Mouse (Mus musculus) thymus, postnatal 36 days (tissue): ENCODE data around the gene Dnajc10.

Experiments
- DNase-seq, 2 experiments: peaks; one replicate each; pipeline ENCODE4 v3.0.0; 2022; ENCODE audit warnings: mixed read lengths in 2 of 2

Gene Dnajc10

DNA sequence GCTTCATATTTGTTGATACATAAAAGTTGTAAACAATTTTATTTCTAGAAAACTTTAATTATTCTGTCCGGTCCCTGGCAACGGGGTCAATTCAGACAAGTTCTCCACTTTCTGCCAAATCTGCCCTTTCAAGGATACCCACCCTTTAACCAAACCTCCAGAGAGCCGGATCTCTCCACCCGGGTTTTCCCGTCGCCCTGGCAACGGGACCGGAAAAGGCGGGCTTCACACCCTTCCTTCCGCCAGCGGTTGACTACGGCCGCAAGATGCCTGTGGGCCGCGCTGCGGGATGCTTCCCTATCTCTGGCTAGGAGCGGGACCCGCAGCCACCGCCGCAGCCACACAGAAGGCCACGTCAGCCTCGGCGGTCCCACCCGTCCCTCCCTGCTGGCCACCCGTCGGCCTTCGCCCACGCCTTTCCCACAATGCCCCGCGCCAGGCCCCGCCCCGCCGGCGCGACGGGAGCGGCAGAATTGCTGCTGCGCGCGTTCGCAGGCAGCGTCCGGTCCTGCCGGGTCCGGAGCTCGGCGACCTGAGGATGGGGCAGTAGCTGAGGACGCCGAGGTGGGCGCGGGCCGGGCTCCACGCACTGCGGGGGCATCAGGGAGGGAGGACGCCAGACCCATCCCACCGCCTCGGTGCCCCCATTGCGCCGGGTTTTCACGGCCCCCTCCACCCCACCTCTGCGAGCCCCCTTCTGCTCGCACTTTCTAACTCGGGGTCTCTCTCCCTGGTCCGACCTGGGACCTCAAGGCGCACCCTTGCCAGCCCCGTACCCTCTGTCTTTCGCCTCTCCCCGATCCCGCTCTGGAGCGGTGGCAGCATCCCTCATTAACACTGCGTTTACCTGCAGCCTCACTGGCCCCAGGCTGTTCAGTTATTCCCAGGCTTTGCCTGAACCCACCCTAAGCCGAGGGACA lies at the start of gene Dnajc10:
Dnajc10 (plus strand) TSS at position 225 of the 920 bp plus-strand sequence.
- DNase-seq, result peak; percentile 89 to 90

DNA sequence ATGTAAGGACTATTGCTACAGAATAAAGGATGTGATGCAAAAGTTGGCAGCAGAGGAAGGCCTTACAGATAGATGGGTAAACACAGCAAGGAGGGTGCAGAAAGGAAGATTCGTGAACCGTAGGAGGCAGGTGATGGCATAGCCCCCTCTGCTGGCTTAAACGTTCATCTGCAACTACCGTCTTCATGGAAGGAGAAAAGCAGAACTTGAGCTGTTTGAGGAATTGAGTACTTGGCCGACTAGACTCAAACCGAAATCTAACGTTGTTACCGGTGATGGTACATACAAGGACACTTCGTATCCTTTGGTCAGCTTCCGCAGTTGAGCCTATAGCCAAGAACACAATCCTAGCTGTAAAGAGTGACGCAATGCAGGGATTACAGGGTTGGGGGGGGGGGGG lies 48.4 kb upstream of the Dnajc10 start:
- DNase-seq, result peak; percentile 20 to 31

GRCm38 (mm10) chr2:80268053-80268452 lies 47.2 kb upstream of the Dnajc10 start:
- no peak for DNase-seq

DNA sequence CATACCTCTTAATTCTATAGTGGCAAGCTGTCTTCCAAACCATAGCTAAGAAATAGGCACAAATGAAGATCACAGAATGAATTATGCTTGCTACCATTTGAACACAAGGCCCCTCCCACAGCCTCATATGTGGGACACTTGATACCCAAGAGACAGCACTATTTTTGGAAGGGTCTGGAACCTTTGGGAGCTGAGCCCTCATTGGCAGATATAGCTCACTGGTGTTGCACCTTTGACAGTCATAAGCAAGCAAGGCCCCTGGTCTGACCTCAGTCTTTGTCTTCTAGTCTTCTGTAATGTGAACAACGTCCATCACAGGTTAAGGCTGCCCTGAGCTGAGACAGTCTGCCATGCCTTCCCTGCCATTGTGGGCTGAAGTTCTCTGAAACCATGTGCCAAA lies 43.8 kb upstream of the Dnajc10 start:
- DNase-seq, result no peak

DNA sequence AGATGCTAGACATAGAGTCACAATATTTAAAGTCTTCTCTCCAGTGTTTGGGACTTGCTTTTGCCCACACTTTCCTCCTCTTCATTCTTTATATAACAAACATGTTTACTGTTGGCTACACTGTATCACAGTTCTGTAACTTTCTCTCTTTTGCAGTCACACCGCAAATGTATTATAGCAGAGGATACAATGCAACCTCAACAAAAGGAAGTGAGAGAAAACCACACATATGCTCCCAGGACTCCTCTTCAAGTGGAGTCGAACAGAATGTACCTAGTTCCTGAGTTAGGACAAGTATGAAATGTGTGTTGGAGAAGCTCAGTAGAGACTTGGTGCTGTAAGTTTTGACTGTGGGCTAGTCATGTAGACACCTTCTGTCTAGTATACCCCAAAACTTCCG lies 42.2 kb upstream of the Dnajc10 start:
- no peak for DNase-seq

GRCm38 (mm10) chr2:80273763-80274162 lies 41.5 kb upstream of the Dnajc10 start:
- DNase-seq, result no peak

GRCm38 (mm10) chr2:80275136-80275535 lies 40.1 kb upstream of the Dnajc10 start:
- no peak for DNase-seq

- no peak for DNase-seq
These were observed 33.1 kb upstream of the Dnajc10 start for GRCm38 (mm10) chr2:80282214-80282613.

DNA sequence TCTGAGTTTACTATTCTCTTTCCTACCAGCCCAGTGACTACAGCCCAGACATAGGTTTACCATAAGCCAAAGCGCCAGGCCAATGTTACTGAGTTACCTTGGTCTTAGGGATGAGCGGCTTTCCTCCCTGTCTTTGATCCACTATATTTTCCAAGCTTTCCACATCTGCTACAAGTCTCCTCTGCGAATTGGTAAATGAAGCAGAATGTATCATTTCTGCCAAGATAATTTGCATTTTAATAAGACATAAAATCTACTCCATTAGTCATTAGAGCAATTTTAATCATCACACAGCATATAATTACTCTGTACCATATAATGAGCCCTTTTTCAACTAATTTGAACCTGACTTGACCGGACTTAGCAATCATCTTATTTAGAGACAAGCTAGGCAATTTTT lies 28.9 kb upstream of the Dnajc10 start:
- DNase-seq, result no peak

GRCm38 (mm10) chr2:80292172-80292571 lies 23.1 kb upstream of the Dnajc10 start, which contains the start of gene Prdx6b:
TSS of gene Prdx6b (plus strand) at chr2:80292472.
- no peak for DNase-seq

- DNase-seq, result no peak
These were observed 16.9 kb upstream of the Dnajc10 start for GRCm38 (mm10) chr2:80298334-80298733.

DNA sequence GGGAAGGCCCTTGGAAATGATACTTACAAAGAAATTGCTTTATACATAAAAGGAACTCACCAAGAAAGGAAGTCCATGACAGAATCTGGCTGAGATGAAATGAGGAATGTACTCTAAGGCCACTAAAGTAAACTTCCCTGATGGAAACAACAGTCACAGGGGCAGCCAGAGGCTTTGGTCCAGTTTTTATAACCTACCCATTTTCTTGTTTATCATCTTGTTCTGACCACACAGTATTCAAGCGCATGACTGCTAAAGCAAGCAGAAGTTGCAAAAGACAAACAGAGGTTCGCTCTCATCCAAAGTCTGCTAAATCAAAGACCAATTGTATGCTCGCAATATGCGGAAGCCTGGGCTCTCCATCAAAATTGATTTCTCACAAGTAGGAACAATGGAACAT lies 14.5 kb upstream of the Dnajc10 start:
- DNase-seq, result no peak

GRCm38 (mm10) chr2:80303957-80304356 lies 11.3 kb upstream of the Dnajc10 start:
- DNase-seq, result no peak

DNA sequence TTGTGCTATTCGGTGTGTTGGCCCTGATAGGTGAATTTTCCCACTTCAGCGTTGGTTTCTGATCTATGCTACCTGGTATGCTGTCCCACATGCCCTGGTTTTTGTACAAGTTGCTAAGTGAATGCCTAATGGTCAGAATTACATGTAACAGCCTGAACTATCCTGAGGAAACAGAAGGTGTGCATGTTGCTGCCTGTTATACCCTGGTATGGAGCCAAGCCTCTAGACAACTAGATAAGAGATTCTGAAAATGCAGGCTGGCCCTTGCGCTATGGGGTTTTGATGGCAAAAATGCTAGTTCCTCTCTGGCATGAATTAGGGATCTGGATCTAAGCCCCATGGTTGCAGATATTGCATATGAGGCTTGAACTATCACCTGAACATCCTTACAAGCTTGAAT lies 7.6 kb upstream of the Dnajc10 start:
- no peak for DNase-seq

DNA sequence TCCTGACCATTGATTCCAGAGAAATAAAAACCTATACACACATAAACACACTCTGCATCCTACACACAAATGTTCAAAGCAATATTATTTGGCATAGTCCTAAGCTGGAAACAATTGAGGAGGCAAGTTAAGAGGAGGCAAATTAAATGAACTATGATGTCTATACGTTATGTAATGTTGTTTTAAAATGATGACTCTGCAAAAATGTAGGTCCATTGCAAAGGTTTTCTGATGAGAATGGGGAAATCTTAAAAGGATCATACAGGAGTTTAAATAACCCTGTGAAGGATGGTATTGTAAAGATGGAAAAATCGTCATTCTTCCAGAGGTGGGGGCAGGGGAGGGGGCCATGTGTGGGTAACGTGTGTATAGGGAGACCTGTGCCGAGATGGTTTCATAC lies 5.5 kb upstream of the Dnajc10 start:
- DNase-seq, result no peak

GRCm38 (mm10) chr2:80310772-80311171 lies 4.5 kb upstream of the Dnajc10 start:
- no peak for DNase-seq

GRCm38 (mm10) chr2:80311350-80311749 lies 3.9 kb upstream of the Dnajc10 start:
- no peak for DNase-seq

- no peak for DNase-seq
These were observed 1.1 kb upstream of the Dnajc10 start for GRCm38 (mm10) chr2:80314201-80314600.

DNA sequence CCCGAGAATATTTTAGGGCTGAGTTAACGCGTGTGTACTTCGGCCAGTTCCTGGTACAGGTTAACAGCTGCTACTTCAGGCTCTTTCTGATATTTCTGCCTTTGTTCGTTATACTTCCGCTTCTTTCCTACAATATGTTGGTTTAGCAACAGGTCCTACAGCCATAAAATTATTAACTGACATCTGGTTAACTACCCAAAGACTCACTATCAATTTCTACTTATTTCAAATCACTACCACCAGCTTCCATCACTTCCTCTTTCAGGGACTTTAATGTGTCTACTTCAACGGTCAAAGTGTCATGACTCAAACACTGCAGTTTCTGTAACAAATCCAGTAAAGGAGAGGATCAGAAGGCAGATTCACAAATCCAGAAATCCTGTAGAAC lies 418 bp upstream of the Dnajc10 start:
- no peak for DNase-seq

GRCm38 (mm10) chr2:80322878-80323277 lies 7.6 kb downstream of the Dnajc10 start:
- no peak for DNase-seq

DNA sequence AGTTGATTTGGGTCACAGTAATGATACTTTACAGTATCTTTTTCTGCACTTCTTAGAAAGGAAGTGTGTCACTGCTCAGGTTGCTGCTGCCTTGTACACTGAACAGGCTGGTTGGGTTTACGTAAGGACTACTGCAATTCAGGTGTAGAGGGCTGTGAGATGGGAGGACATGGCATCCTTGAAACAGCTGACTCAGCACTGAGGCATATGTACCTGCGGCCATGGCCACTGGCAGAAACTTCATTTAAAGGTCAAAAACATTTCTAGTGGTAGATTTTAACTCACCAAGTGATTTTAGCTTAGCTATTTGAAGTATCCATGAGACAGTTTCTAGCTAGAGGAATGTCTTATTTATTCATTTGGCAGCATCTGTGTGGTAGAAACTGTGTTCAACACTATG lies 10.5 kb downstream of the Dnajc10 start:
- DNase-seq, result no peak

- no peak for DNase-seq
These were observed 12.0 kb downstream of the Dnajc10 start for GRCm38 (mm10) chr2:80327272-80327671.

DNA sequence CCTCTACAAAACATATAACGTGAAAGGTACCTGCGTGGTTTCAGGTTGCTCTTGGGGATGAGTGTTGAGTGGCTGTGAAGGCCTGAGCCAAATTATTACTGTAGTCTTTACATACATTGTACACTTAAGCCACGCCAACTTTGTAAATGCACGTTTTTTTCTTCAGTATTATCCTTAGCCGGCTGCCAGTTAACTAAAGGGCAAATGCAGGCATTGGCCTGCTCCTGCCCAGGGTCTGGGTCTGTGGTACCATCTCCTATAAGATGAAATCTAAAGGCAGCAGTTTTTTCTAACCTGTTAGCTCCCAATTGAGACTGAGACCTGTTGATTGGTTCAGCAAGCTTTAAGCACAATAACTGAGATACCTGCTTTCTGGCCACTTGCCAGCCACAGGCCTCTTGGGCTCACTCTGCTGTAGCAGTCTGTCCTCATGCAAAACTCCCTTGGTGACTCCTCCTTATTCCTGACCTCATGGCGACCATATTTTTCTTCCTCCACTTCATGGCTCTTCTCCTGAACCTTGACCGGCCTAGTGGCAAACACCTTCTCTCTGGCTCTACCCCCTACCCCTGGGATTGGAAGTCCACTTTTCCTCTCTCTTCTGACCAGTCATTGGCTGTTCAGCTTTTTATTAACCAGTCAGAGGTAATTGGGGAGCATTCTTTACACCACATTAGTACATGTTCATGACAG lies 13.8 kb downstream of the Dnajc10 start:
- no peak for DNase-seq

- DNase-seq, result no peak
These were observed 25.3 kb downstream of the Dnajc10 start for GRCm38 (mm10) chr2:80340537-80340936.
